Mouse (Mus musculus): ENCODE results near the gene Tex14. TPM values are rescaled to one million over a fixed set of nuclear protein-coding genes. Genes with fewer than 3 reads are reported as not detected.
"Not testable (repeated sequence)": the region's sequence is repeated elsewhere in the genome, so short reads cannot be mapped to it uniquely, and the experiment has no call there.

Gene Tex14
- polyA plus RNA-seq, 1 experiment from 2014 or later = 0.24 TPM

GRCm38 (mm10) chr11:87443373-87443883 lies 38.6 kb downstream of the Tex14 start:
- 2% methylated on average over 5 of the region's 5 CpGs for WGBS
- Histone ChIP-seq H3K9me3 (replicated peaks; ENCODE audit: control insufficient read depth, low read length) (no peaks in the 10 kb centered on the region), H3K27me3 (replicated peaks; ENCODE audit: control insufficient read depth, insufficient read depth, low read length) (no peaks in the 10 kb centered on the region), H3K9ac (ENCODE audit: low read length) (no peak overlapping the region), H3K4me1 (ENCODE audit: control insufficient read depth, insufficient read depth, low read length) (0 out of 2 replicates have a peak, but pooled peaks cover 3% of the 10 kb centered on the region), H3K4me3 (ENCODE audit: low read depth, low read length) (no peak overlapping the region), H3K4me2 (ENCODE audit: low read length) (no peak overlapping the region), H3K36me3 (ENCODE audit: control insufficient read depth, insufficient read depth, low read length) (no peaks in the 10 kb centered on the region), H3K27ac (ENCODE audit: low read depth, low read length) (peak overlapping the region; percentile 74)
- DNase-seq (ENCODE audit: low spot score) (peak; percentile 94), ATAC-seq (no peak; the same call in 1 of the 2 replicates)

- not testable (repeated sequence) for H3K4me1 ChIP-seq (ENCODE audit: control insufficient read depth, insufficient read depth, low read length); H3K9me3 ChIP-seq (replicated peaks; ENCODE audit: control insufficient read depth, low read length); H3K27me3 ChIP-seq (replicated peaks; ENCODE audit: control insufficient read depth, insufficient read depth, low read length); H3K36me3 ChIP-seq (ENCODE audit: control insufficient read depth, insufficient read depth, low read length); H3K9ac ChIP-seq (ENCODE audit: low read length); DNase-seq (ENCODE audit: low spot score); H3K4me2 ChIP-seq (ENCODE audit: low read length); ATAC-seq; H3K27ac ChIP-seq (ENCODE audit: low read depth, low read length); H3K4me3 ChIP-seq (ENCODE audit: low read depth, low read length)
- WGBS = 75% methylated on average over 10 of the region's 10 CpGs
Measured at GRCm38 (mm10) chr11:87444056-87444455, 39.2 kb downstream of the Tex14 start.

- Histone ChIP-seq H3K27me3 (replicated peaks; ENCODE audit: control insufficient read depth, insufficient read depth, low read length) (no peaks in the 10 kb centered on the region), H3K4me2 (ENCODE audit: low read length) (no peak overlapping the region), H3K27ac (ENCODE audit: low read depth, low read length) (no peak overlapping the region), H3K9ac (ENCODE audit: low read length) (no peak overlapping the region), H3K9me3 (replicated peaks; ENCODE audit: control insufficient read depth, low read length) (no peaks in the 10 kb centered on the region), H3K4me3 (ENCODE audit: low read depth, low read length) (no peak overlapping the region), H3K36me3 (ENCODE audit: control insufficient read depth, insufficient read depth, low read length) (no peaks in the 10 kb centered on the region), H3K4me1 (ENCODE audit: control insufficient read depth, insufficient read depth, low read length) (0 out of 2 replicates have a peak, but pooled peaks cover 3% of the 10 kb centered on the region)
- WGBS = 11% methylated on average over 16 of the region's 16 CpGs
- ATAC-seq (no peak), DNase-seq (ENCODE audit: low spot score) (no peak)
Measured at GRCm38 (mm10) chr11:87444735-87445428, 40.0 kb downstream of the Tex14 start.

GRCm38 (mm10) chr11:87445593-87445992 lies 40.7 kb downstream of the Tex14 start:
- H3K27me3 ChIP-seq (replicated peaks; ENCODE audit: control insufficient read depth, insufficient read depth, low read length); H3K9ac ChIP-seq (ENCODE audit: low read length); DNase-seq (ENCODE audit: low spot score); H3K4me3 ChIP-seq (ENCODE audit: low read depth, low read length); ATAC-seq; H3K4me1 ChIP-seq (ENCODE audit: control insufficient read depth, insufficient read depth, low read length); H3K36me3 ChIP-seq (ENCODE audit: control insufficient read depth, insufficient read depth, low read length); H3K9me3 ChIP-seq (replicated peaks; ENCODE audit: control insufficient read depth, low read length); H3K27ac ChIP-seq (ENCODE audit: low read depth, low read length); H3K4me2 ChIP-seq (ENCODE audit: low read length): not testable (repeated sequence)
- 88% methylated on average over 2 of the region's 4 CpGs for WGBS

- 92% methylated on average over 3 of the region's 3 CpGs for WGBS
- Histone ChIP-seq H3K27ac (ENCODE audit: low read depth, low read length) (no peak overlapping the region), H3K4me2 (ENCODE audit: low read length) (no peak overlapping the region), H3K27me3 (replicated peaks; ENCODE audit: control insufficient read depth, insufficient read depth, low read length) (no peaks in the 10 kb centered on the region), H3K9me3 (replicated peaks; ENCODE audit: control insufficient read depth, low read length) (no peaks in the 10 kb centered on the region), H3K9ac (ENCODE audit: low read length) (no peak overlapping the region), H3K4me1 (ENCODE audit: control insufficient read depth, insufficient read depth, low read length) (0 out of 2 replicates have a peak, but pooled peaks cover 3% of the 10 kb centered on the region), H3K36me3 (ENCODE audit: control insufficient read depth, insufficient read depth, low read length) (no peaks in the 10 kb centered on the region), H3K4me3 (ENCODE audit: low read depth, low read length) (no peak overlapping the region)
- DNase-seq (ENCODE audit: low spot score) (no peak), ATAC-seq (no peak)
Measured at GRCm38 (mm10) chr11:87446159-87446558, 41.3 kb downstream of the Tex14 start.

GRCm38 (mm10) chr11:87447429-87447828 lies 42.6 kb downstream of the Tex14 start:
- H3K9ac ChIP-seq (ENCODE audit: low read length) = no peak overlapping the region
- ATAC-seq (no peak), DNase-seq (ENCODE audit: low spot score) (no peak)
- no peaks in the 10 kb centered on the region for H3K27me3 ChIP-seq (replicated peaks; ENCODE audit: control insufficient read depth, insufficient read depth, low read length)
- 0 out of 2 replicates have a peak, but pooled peaks cover under 1% of the 10 kb centered on the region for H3K4me1 ChIP-seq (ENCODE audit: control insufficient read depth, insufficient read depth, low read length)
- H3K36me3 ChIP-seq (ENCODE audit: control insufficient read depth, insufficient read depth, low read length) = no peaks in the 10 kb centered on the region
- no peaks in the 10 kb centered on the region for H3K9me3 ChIP-seq (replicated peaks; ENCODE audit: control insufficient read depth, low read length)
- no peak overlapping the region for H3K27ac ChIP-seq (ENCODE audit: low read depth, low read length)
- H3K4me2 ChIP-seq (ENCODE audit: low read length) = no peak overlapping the region
- H3K4me3 ChIP-seq (ENCODE audit: low read depth, low read length) = no peak overlapping the region

GRCm38 (mm10) chr11:87448081-87448475 lies 43.2 kb downstream of the Tex14 start:
- peak overlapping the region; percentile 54 for H3K4me2 ChIP-seq (ENCODE audit: low read length)
- not testable (repeated sequence) for H3K27me3 ChIP-seq (replicated peaks; ENCODE audit: control insufficient read depth, insufficient read depth, low read length); H3K4me1 ChIP-seq (ENCODE audit: control insufficient read depth, insufficient read depth, low read length); H3K36me3 ChIP-seq (ENCODE audit: control insufficient read depth, insufficient read depth, low read length); H3K27ac ChIP-seq (ENCODE audit: low read depth, low read length); H3K9me3 ChIP-seq (replicated peaks; ENCODE audit: control insufficient read depth, low read length)
- DNase-seq (ENCODE audit: low spot score) (peak; percentile 64), ATAC-seq (peak; percentile 92)
- WGBS = under 1% methylated on average over 32 of the region's 34 CpGs
- H3K4me3 ChIP-seq (ENCODE audit: low read depth, low read length) = peak overlapping the region; percentile 27
- peak overlapping the region; percentile 54 for H3K9ac ChIP-seq (ENCODE audit: low read length)

GRCm38 (mm10) chr11:87448476-87449199 lies 43.8 kb downstream of the Tex14 start:
- peak; percentile 87 for DNase-seq (ENCODE audit: low spot score)
- 0 out of 2 replicates have a peak overlapping the region, but pooled peaks have one; percentile 52 for H3K27ac ChIP-seq (ENCODE audit: low read depth, low read length)
- WGBS = 0% methylated on average over 6 of the region's 32 CpGs

GRCm38 (mm10) chr11:87449200-87449547 lies 44.3 kb downstream of the Tex14 start:
- H3K4me2 ChIP-seq (ENCODE audit: low read length) = 0 out of 2 replicates have a peak overlapping the region, but pooled peaks have one; percentile 20
- H3K27me3 ChIP-seq (replicated peaks; ENCODE audit: control insufficient read depth, insufficient read depth, low read length) = no peaks in the 10 kb centered on the region
- no peaks in the 10 kb centered on the region for H3K36me3 ChIP-seq (ENCODE audit: control insufficient read depth, insufficient read depth, low read length)
- H3K27ac ChIP-seq (ENCODE audit: low read depth, low read length) = 0 out of 2 replicates have a peak overlapping the region, but pooled peaks have one; percentile 52
- no peak overlapping the region for H3K4me3 ChIP-seq (ENCODE audit: low read depth, low read length)
- H3K9me3 ChIP-seq (replicated peaks; ENCODE audit: control insufficient read depth, low read length) = no peaks in the 10 kb centered on the region
- no peak overlapping the region for H3K9ac ChIP-seq (ENCODE audit: low read length)
- H3K4me1 ChIP-seq (ENCODE audit: control insufficient read depth, insufficient read depth, low read length) = no peaks in the 10 kb centered on the region
- no peak for DNase-seq (ENCODE audit: low spot score)
- no peak for ATAC-seq
- WGBS = 11% methylated on average over 3 of the region's 3 CpGs

More at GRCm38 (mm10) chr11:87448476-87449199, 43.8 kb downstream of the Tex14 start:
- peak; percentile 95 for ATAC-seq
- H3K27me3 ChIP-seq (replicated peaks; ENCODE audit: control insufficient read depth, insufficient read depth, low read length); H3K9me3 ChIP-seq (replicated peaks; ENCODE audit: control insufficient read depth, low read length); H3K9ac ChIP-seq (ENCODE audit: low read length); H3K36me3 ChIP-seq (ENCODE audit: control insufficient read depth, insufficient read depth, low read length); H3K4me1 ChIP-seq (ENCODE audit: control insufficient read depth, insufficient read depth, low read length); H3K4me3 ChIP-seq (ENCODE audit: low read depth, low read length): not testable (repeated sequence)
- H3K4me2 ChIP-seq (ENCODE audit: low read length) = 0 out of 2 replicates have a peak overlapping the region, but pooled peaks have one; percentile 20

All from forebrain, embryonic 14.5 days (tissue).